Mouse (Mus musculus) midbrain, embryonic 11.5 days (tissue): ENCODE measurements around the gene Ssbp4. TPM values are rescaled to one million over a fixed set of nuclear protein-coding genes. Genes with fewer than 3 reads are reported as not detected.

Source experiments
- polyA plus RNA-seq: library from polyadenylated mRNA; unstranded; fragments of >200 nt; fragmentation: Nextera tagmentation; extraction: Ambion mirVana; gene quantifications from 2 replicates; pipeline ENCODE4 v1.2.1, GENCODE M21; 2014

Ssbp4 gene
- polyA plus RNA-seq, 1 experiment from 2014 or later: 96.9 TPM

Other genes with a start within 250 kb of the Ssbp4 start
- gene Comp, start 235.3 kb downstream of the Ssbp4 start, polyA plus RNA-seq: 0.21 TPM in 1 of 2 replicates, not detected in the other
- gene Crtc1, start 169.3 kb downstream of the Ssbp4 start, polyA plus RNA-seq: 11.8 and 12.9 TPM in 2 replicates
- gene Klhl26, start 131.9 kb downstream of the Ssbp4 start, polyA plus RNA-seq: 12.6 and 13.1 TPM in 2 replicates
- gene Tmem59l, start 121.5 kb downstream of the Ssbp4 start, polyA plus RNA-seq: 12.3 TPM in 2 replicates
- gene Crlf1, start 115.7 kb downstream of the Ssbp4 start, polyA plus RNA-seq: 0.23 and 0.90 TPM in 2 replicates
- gene Rex1bd, start 102.1 kb downstream of the Ssbp4 start, polyA plus RNA-seq: 126 and 129 TPM in 2 replicates
- 774 and 852 TPM in 2 replicates for gene Uba52, start 98.1 kb downstream of the Ssbp4 start, polyA plus RNA-seq
- gene Fkbp8, start 81.1 kb downstream of the Ssbp4 start, polyA plus RNA-seq: 203 and 215 TPM in 2 replicates
- gene Kxd1, start 80.9 kb downstream of the Ssbp4 start, polyA plus RNA-seq: 48.0 and 50.0 TPM in 2 replicates
- gene Ell, start 69.4 kb downstream of the Ssbp4 start, polyA plus RNA-seq: 13.0 TPM in 2 replicates
- gene Isyna1, start 14.5 kb downstream of the Ssbp4 start, polyA plus RNA-seq: 46.1 and 56.0 TPM in 2 replicates
- gene Lrrc25, start 7.3 kb upstream of the Ssbp4 start, polyA plus RNA-seq: 1.2 and 1.3 TPM in 2 replicates
- 0.10 and 0.11 TPM in 2 replicates for gene Gdf15, start 23.6 kb upstream of the Ssbp4 start, polyA plus RNA-seq
- 103 and 108 TPM in 2 replicates for gene Pgpep1, start 51.5 kb upstream of the Ssbp4 start, polyA plus RNA-seq
- gene Lsm4, start 64.4 kb upstream of the Ssbp4 start, polyA plus RNA-seq: 305 and 326 TPM in 2 replicates
- gene Jund, start 90.1 kb upstream of the Ssbp4 start, polyA plus RNA-seq: 119 and 138 TPM in 2 replicates
- 0.04 TPM in 1 of 2 replicates, not detected in the other for gene Iqcn, start 94.6 kb upstream of the Ssbp4 start, polyA plus RNA-seq
- gene Gm3336, start 109.7 kb upstream of the Ssbp4 start, polyA plus RNA-seq: not detected in 2 replicates
- 0.16 TPM in 1 of 2 replicates, not detected in the other for gene Pde4c, start 114.8 kb upstream of the Ssbp4 start, polyA plus RNA-seq
- gene Rab3a, start 145.8 kb upstream of the Ssbp4 start, polyA plus RNA-seq: 56.6 and 66.1 TPM in 2 replicates
- gene Mpv17l2, start 152.1 kb upstream of the Ssbp4 start, polyA plus RNA-seq: 28.3 and 29.6 TPM in 2 replicates
- 25.4 and 30.2 TPM in 2 replicates for gene Pik3r2, start 167.8 kb upstream of the Ssbp4 start, polyA plus RNA-seq
- gene Mast3, start 196.2 kb upstream of the Ssbp4 start, polyA plus RNA-seq: 9.1 and 10.1 TPM in 2 replicates
- 0.38 TPM in 1 of 2 replicates, not detected in the other for gene Il12rb1, start 199.6 kb upstream of the Ssbp4 start, polyA plus RNA-seq
- gene Arrdc2, start 230.8 kb upstream of the Ssbp4 start, polyA plus RNA-seq: 7.1 and 8.0 TPM in 2 replicates